Mouse (Mus musculus) embryonic fibroblast, embryonic 13.5 days (primary cell): ENCODE measurements around the gene Eif4g3. TPM values are rescaled to one million over a fixed set of nuclear protein-coding genes. Genes with fewer than 3 reads are reported as not detected.
A peak's percentile ranks its signal among the peaks of the same experiment; 100 is the strongest.
"Not testable (repeated sequence)": the region's sequence is repeated elsewhere in the genome, so short reads cannot be mapped to it uniquely, and the experiment has no call there.

Experiments
- H3K27ac ChIP-seq: 2 replicates; pipeline ENCODE4 v1.5.1; 2012; ENCODE audit warnings: low read length, control low read depth, inconsistent platforms; ENCODE audit not compliant: insufficient read depth
- H3K4me1 ChIP-seq: 2 replicates; pipeline ENCODE4 v1.6.1; 2011; ENCODE audit warnings: low read length; ENCODE audit not compliant: control insufficient read depth, insufficient read depth
- H3K4me3 ChIP-seq: 2 replicates; pipeline ENCODE4 v1.5.1; 2011; ENCODE audit warnings: mild to moderate bottlenecking, control low read depth, low read length; ENCODE audit not compliant: insufficient read depth
- CTCF ChIP-seq: IDR thresholded peaks from 2 replicates; pipeline ENCODE4 v1.5.1; 2011; ENCODE audit warnings: mild to moderate bottlenecking, control low read depth, low read length, moderate library complexity, borderline replicate concordance; ENCODE audit not compliant: insufficient read depth
- POLR2A ChIP-seq: IDR thresholded peaks from 2 replicates; pipeline ENCODE4 v1.6.1; 2011; ENCODE audit warnings: low read depth, mild to moderate bottlenecking, control low read depth, low read length, moderate library complexity
- polyA plus RNA-seq: library from polyadenylated mRNA; stranded (reverse); fragments of >200 nt; gene quantifications from 2 replicates; pipeline ENCODE4 v1.2.4, GENCODE M21; 2011; ENCODE audit warnings: low read depth; ENCODE audit not compliant: missing spikeins, insufficient read length

Eif4g3 gene
- polyA plus RNA-seq, 1 experiment: 83.4 TPM

DNA sequence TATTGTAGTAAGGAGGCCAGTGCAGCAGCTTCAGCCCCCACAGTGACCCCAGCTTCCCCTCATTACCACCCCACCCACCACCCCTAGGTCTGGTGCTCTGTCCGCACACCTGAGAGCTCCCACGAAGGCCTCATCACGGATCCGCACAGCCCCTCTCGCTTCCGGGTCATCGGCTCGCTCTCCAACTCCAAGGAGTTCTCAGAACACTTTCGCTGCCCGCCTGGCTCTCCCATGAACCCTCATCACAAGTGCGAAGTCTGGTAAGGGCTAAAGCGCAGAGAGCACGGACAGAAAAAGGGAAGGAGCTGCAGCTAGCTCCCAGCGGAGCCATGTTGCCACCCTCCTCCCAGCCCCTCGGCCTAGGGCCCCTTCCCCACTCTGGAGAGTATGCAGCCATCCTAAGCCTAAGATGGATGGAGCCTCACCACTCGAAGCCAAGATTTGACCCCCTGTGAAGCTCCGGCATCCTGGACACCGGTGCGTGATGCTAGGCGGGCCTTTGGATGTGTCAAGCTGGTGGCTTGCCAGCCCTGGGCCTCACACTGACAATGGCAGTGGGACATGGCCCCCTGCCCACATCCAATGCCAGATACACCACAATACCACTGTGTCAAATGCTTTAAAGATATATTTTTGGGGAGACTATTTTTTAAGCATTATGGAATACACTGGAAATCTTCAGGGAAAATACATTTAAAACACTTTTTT is 30.0 kb upstream of the Eif4g3 start:
- H3K4me1 ChIP-seq: no peaks in the 10 kb centered on the region
- no peak overlapping the region for H3K4me3 ChIP-seq
- TF ChIP-seq POLR2A (no peak), CTCF (no peak)
- no peak overlapping the region for H3K27ac ChIP-seq

GRCm38 (mm10) chr4:137963431-137963830 is 29.4 kb upstream of the Eif4g3 start:
- Histone ChIP-seq H3K27ac (no peak overlapping the region), H3K4me1 (no peaks in the 10 kb centered on the region), H3K4me3 (no peak overlapping the region)
- TF ChIP-seq POLR2A: no peak
- no peak for TF ChIP-seq CTCF

DNA sequence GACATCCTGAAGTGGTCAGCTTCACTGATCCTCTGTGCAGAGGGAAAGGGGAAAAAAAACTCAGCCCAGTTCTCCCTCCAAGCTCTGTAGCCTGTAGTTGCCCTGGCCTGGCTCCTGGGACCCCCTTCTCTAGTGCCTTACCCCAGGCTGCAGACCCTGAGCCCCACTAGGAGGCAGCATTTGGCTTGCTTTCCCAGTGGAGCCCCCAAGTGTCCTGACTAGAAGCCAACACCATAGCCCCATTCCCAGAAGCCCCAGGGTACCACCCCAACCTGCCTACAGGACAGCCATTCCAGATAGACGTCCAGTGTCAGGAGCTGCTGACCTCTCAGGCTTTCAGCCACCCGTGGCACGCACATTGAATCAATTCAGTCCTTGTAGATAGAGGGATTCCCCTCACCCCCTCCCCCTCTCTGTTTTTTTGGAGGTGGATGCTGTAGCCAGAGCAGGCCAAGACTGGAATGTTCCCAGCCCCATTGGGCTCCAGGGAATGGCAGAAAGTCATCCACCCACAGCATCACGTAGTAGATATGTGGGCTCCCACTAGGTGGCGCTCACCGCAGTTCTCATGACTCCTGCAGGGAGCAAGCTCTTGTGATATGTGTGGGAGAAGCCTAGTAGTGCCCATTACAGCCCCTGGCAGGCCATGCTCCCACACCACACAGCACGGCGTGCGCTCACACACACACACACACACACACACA is 28.8 kb upstream of the Eif4g3 start:
- no peak for TF ChIP-seq POLR2A
- peak; percentile 77 for TF ChIP-seq CTCF
- H3K27ac ChIP-seq: no peak overlapping the region
- H3K4me3 ChIP-seq: no peak overlapping the region
- no peaks in the 10 kb centered on the region for H3K4me1 ChIP-seq

GRCm38 (mm10) chr4:137964585-137964930 is 28.3 kb upstream of the Eif4g3 start:
- Histone ChIP-seq H3K4me1 (no peaks in the 10 kb centered on the region), H3K4me3 (no peak overlapping the region), H3K27ac (no peak overlapping the region)
- no peak for TF ChIP-seq CTCF
- TF ChIP-seq POLR2A: no peak

- Histone ChIP-seq H3K4me3 (no peak overlapping the region), H3K4me1 (no peaks in the 10 kb centered on the region), H3K27ac (no peak overlapping the region)
- TF ChIP-seq CTCF (peak; percentile 98), POLR2A (no peak)
Measured at GRCm38 (mm10) chr4:137968203-137968602, 24.6 kb upstream of the Eif4g3 start.

DNA sequence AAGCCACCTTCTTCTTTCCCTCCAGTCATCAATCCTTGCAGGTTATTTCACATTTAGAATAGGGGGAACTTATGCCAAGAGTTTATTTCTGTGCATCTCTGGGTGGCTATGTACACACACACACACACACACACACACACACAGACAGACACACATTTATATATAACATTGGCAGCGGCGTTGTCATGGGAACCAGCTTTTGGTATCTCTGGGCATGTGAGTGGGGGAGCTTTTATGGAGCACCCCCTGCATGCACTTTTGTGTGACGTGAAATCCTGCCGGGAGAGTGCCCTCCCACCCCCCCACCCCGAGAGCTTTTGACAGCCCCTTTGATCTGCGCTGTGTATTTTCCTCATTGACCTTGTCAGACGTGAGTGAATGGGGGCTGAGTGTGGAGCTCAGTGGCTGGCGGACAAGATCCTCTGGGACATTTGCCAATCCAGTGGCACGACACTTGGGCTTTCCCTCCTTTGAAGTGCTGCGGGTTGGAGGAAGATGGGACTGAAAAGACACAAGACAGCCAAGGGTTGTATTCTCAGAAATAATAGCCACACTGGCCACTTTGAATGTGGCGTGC is 22.1 kb upstream of the Eif4g3 start:
- not testable (repeated sequence) for H3K4me1 ChIP-seq

GRCm38 (mm10) chr4:137974856-137975432 is 17.9 kb upstream of the Eif4g3 start:
- not testable (repeated sequence) for H3K4me1 ChIP-seq, H3K27ac ChIP-seq, H3K4me3 ChIP-seq

More for the DNA sequence above, 22.1 kb upstream of the Eif4g3 start:
- not testable (repeated sequence) for H3K4me3 ChIP-seq, H3K27ac ChIP-seq

GRCm38 (mm10) chr4:137979066-137979644 is 13.7 kb upstream of the Eif4g3 start:
- not testable (repeated sequence) for H3K4me3 ChIP-seq, H3K4me1 ChIP-seq, H3K27ac ChIP-seq

DNA sequence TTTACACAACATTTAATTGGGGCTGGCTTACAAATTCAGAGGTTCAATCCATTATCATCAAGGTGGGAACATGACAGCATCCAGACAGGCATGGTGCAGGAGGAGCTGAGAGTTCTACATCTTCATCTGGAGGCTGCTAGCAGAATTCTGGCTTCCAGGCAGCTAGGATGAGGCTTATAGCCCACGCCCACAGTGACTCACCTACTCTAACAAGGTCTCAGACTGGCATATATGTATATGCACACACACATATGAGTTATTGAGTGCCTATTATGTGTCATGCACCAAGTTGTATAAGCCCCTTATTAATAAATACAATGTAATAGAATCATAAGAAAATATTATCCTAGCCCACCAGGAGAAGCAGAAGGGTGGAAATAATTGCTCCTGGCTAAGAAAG is 10.0 kb upstream of the Eif4g3 start:
- H3K4me1 ChIP-seq: no peaks in the 10 kb centered on the region
- H3K4me3 ChIP-seq: no peak overlapping the region
- no peak overlapping the region for H3K27ac ChIP-seq
- TF ChIP-seq POLR2A: no peak
- TF ChIP-seq CTCF: no peak

GRCm38 (mm10) chr4:137984212-137984611 is 8.6 kb upstream of the Eif4g3 start:
- TF ChIP-seq POLR2A (no peak), CTCF (no peak)

More at GRCm38 (mm10) chr4:137984212-137984611, 8.6 kb upstream of the Eif4g3 start:
- no peak overlapping the region for H3K27ac ChIP-seq
- no peak overlapping the region for H3K4me3 ChIP-seq
- H3K4me1 ChIP-seq: no peaks in the 10 kb centered on the region
